Mouse (Mus musculus) bone marrow macrophage, adult 2 months (primary cell): ENCODE data around the gene Fh1.

ENCODE experiments used
- CTCF ChIP-seq: IDR thresholded peaks from 2 replicates; pipeline ENCODE4 v1.5.1; 2012; ENCODE audit warnings: low read depth, mild to moderate bottlenecking, low read length, moderate library complexity
- POLR2A ChIP-seq: IDR thresholded peaks from 2 replicates; pipeline ENCODE4 v1.6.1; 2012; ENCODE audit warnings: mild to moderate bottlenecking, low read depth, low read length, borderline replicate concordance

GRCm38 (mm10) chr1:175675116-175675515, 49.7 kb upstream of the Fh1 start:
- no peak for TF ChIP-seq POLR2A
- no peak for TF ChIP-seq CTCF
